Mouse (Mus musculus): ENCODE results near the gene Znrf1. TPM values are rescaled to one million over a fixed set of nuclear protein-coding genes. Genes with fewer than 3 reads are reported as not detected.

The Znrf1 gene
- polyA plus RNA-seq, 1 experiment from 2014 or later, result 44.8 TPM

DNA sequence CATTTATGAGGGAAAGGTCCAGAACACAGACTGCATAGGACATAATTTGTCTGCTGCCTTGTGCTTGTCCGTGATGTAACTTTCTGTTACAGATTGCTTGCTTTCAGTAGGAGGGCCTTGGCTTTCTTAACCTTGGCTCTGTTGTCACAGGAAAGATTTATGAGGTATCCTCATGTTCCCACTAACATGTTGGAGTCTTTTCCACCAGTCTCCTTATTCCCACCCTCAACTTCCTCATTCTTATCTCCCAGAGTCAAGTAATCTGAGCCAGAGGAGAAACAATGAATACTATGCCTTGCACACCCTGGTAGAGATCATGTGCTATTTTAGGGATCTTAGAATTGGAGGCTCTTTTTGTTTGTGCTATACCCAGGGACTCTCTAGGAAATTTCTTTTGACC, 61.4 kb downstream of the Znrf1 start:
- H3K27ac ChIP-seq, result no peak overlapping the region
- WGBS, result 42% methylated on average over 1 of the region's 1 CpGs

DNA sequence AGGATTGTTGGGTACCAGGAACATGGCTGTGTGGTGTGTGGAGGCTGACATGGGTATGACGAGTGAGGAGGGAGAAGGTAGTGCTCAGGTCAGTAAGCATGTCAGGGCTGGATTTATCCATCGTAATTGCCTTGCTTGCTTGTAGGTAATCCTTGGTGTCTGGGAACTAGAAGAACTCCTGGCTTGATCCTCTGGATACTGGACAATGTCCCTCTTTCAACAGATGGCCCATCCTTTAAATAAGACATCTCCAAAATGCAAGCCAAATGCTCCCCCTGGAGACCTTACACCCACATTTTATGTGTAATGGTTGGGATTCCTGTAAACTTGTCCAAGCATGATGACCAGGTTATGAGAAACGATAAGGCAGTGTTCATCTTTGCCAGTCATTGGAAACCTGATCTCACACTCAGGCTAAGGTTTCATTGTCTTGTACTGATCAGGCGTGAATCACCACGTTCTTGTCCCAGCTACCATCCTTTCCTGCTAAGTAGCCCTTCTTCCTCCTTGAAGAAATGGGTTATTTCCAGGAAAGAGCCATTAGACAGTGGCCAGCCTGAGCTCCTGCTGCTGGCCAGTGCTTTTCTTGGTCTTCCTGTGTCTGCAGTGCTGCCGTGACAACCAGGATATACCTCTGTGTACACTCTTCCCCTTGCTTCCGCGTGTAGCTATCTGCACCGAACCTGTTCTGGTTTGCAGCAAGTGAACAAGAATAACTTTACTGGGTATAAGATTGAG, 64.0 kb downstream of the Znrf1 start:
- H3K36me3 ChIP-seq, result peaks cover 21% of the 10 kb centered on the region
- DNase-seq (ENCODE audit: low spot score), result no peak
- peaks cover 22% of the 10 kb centered on the region for H3K4me1 ChIP-seq
- WGBS, result 89% methylated on average over 9 of the region's 9 CpGs
- no peak overlapping the region for H3K27ac ChIP-seq
- H3K4me3 ChIP-seq, result no peak overlapping the region
- no peaks in the 10 kb centered on the region for H3K27me3 ChIP-seq (ENCODE audit: low read depth, poor library complexity, severe bottlenecking)
- no peaks in the 10 kb centered on the region for H3K9me3 ChIP-seq (replicated peaks)

More for the DNA sequence above, 61.4 kb downstream of the Znrf1 start:
- Histone ChIP-seq H3K4me1 (peaks cover 24% of the 10 kb centered on the region), H3K4me3 (no peak overlapping the region), H3K9me3 (replicated peaks) (no peaks in the 10 kb centered on the region), H3K27me3 (ENCODE audit: low read depth, poor library complexity, severe bottlenecking) (no peaks in the 10 kb centered on the region), H3K36me3 (peaks cover 12% of the 10 kb centered on the region)
- DNase-seq (ENCODE audit: low spot score), result no peak

DNA sequence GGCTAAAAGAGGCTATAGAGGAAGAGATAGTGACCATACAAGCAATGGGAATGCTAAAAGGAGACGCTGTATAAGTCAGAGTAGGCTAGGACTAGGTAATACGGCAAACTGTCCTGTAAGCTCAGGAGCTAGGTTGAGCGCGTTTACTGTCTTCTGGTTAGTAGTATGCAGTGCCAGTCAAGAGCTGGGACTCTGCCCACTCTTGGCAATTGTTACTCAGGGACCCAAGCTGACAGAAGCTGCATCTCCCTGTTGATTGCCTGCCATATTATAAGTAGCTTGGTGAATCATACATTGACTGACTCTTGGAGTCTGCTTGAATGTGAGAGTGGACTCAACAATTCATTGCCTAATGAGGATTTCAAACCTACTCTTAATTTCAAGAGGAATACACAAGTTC, 66.2 kb downstream of the Znrf1 start:
- Histone ChIP-seq H3K4me1 (peaks cover 5% of the 10 kb centered on the region), H3K27ac (no peak overlapping the region), H3K9me3 (replicated peaks) (no peaks in the 10 kb centered on the region), H3K4me3 (no peak overlapping the region), H3K36me3 (peaks cover 38% of the 10 kb centered on the region), H3K27me3 (ENCODE audit: low read depth, poor library complexity, severe bottlenecking) (no peaks in the 10 kb centered on the region)
- 97% methylated on average over 4 of the region's 4 CpGs for WGBS
- no peak for DNase-seq (ENCODE audit: low spot score)

DNA sequence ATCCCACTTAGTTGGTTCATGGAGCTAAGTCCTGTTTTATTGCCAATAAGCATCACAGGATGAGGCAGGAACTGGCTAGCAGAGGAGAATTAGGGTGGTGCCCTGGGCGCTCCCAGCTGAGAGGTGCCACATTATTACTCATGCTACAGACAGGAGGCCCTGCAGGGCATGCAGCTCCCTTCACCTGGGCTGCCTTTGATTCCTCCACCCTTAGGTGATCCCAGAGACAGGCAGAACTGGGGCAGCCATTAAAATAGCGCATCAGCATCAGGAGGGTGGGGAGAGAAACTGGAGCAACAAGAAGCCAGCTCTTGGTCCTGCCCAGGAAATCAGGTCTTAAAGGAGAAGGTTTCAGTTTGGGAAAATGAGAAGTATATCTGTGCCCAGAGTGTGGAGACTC, 69.1 kb downstream of the Znrf1 start:
- H3K36me3 ChIP-seq, result peaks cover 51% of the 10 kb centered on the region
- no peaks in the 10 kb centered on the region for H3K4me1 ChIP-seq
- H3K9me3 ChIP-seq (replicated peaks), result no peaks in the 10 kb centered on the region
- 95% methylated on average over 2 of the region's 2 CpGs for WGBS
- H3K4me3 ChIP-seq, result no peak overlapping the region
- H3K27me3 ChIP-seq (ENCODE audit: low read depth, poor library complexity, severe bottlenecking), result no peaks in the 10 kb centered on the region
- DNase-seq (ENCODE audit: low spot score), result no peak
- no peak overlapping the region for H3K27ac ChIP-seq

DNA sequence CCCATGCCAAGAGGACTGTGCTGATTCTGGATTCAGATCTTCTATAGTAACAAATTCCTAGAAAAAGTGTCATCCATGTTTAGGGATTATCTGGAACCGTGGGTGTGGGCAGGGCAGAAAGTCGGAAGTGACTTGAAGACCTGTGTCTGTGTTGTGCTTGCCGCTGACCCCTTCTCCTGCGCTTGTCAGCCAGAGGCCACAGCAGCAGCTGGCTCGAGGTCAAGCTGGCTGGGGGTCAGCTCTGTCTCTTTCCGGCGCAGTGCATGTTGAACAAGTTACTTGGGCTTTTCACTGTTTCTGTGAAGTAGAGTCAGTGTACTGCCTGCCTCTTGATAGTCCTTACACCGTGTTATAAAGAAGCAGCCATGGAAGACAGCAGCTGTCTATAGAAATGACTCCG, 71.1 kb downstream of the Znrf1 start:
- H3K27ac ChIP-seq, result no peak overlapping the region
- DNase-seq (ENCODE audit: low spot score), result no peak
- no peaks in the 10 kb centered on the region for H3K27me3 ChIP-seq (ENCODE audit: low read depth, poor library complexity, severe bottlenecking)
- no peak overlapping the region for H3K4me3 ChIP-seq
- 89% methylated on average over 9 of the region's 9 CpGs for WGBS
- peaks cover 59% of the 10 kb centered on the region for H3K36me3 ChIP-seq
- no peaks in the 10 kb centered on the region for H3K9me3 ChIP-seq (replicated peaks)
- H3K4me1 ChIP-seq, result no peaks in the 10 kb centered on the region

DNA sequence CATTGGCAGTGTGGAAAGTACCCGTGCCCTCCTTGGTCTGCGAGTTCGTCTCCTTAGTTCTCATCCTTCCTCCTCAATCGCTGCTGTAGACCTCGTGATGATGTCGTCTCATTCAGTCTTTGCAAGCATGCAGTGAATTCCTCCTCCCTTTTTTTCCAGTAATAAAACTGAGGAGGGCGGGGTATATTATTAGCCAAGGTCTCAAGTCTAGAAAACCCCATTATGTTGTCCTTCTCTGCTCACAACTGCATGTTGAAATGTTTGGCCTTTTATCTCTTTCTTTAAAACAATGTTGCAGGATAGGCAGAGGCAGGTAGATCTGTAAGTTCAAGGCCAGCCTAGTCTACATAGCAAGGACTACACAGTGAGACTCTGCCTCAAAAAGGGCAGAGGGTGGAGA, 71.5 kb downstream of the Znrf1 start:
- Histone ChIP-seq H3K9me3 (replicated peaks) (no peaks in the 10 kb centered on the region), H3K27me3 (ENCODE audit: low read depth, poor library complexity, severe bottlenecking) (no peaks in the 10 kb centered on the region), H3K4me3 (no peak overlapping the region), H3K27ac (no peak overlapping the region), H3K4me1 (no peaks in the 10 kb centered on the region), H3K36me3 (peaks cover 64% of the 10 kb centered on the region)
- no peak for DNase-seq (ENCODE audit: low spot score)
- 96% methylated on average over 7 of the region's 7 CpGs for WGBS

DNA sequence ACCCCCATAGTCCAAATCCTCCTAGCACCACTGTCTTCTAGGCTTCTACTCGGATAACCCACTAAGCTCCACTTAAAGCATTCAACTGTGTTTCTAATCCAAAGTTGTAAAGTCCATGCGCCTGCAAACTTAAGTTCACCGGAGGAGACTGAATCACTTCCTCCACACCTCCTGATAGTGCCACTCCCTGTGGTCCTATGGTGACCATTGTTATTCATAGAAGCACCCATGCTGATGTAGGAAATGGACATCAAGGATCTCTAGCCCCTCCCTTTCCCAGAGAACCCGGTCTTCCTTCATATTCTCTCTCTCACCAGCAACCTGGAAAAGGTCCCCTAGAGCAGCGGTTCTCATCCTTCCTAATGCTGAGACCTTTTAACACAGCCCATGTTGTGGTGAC, 77.3 kb downstream of the Znrf1 start:
- DNase-seq (ENCODE audit: low spot score), result no peak
- Histone ChIP-seq H3K9me3 (replicated peaks) (no peaks in the 10 kb centered on the region), H3K4me1 (no peaks in the 10 kb centered on the region), H3K27me3 (ENCODE audit: low read depth, poor library complexity, severe bottlenecking) (no peaks in the 10 kb centered on the region), H3K4me3 (no peak overlapping the region), H3K27ac (no peak overlapping the region), H3K36me3 (peaks cover 71% of the 10 kb centered on the region)
- 81% methylated on average over 5 of the region's 5 CpGs for WGBS

DNA sequence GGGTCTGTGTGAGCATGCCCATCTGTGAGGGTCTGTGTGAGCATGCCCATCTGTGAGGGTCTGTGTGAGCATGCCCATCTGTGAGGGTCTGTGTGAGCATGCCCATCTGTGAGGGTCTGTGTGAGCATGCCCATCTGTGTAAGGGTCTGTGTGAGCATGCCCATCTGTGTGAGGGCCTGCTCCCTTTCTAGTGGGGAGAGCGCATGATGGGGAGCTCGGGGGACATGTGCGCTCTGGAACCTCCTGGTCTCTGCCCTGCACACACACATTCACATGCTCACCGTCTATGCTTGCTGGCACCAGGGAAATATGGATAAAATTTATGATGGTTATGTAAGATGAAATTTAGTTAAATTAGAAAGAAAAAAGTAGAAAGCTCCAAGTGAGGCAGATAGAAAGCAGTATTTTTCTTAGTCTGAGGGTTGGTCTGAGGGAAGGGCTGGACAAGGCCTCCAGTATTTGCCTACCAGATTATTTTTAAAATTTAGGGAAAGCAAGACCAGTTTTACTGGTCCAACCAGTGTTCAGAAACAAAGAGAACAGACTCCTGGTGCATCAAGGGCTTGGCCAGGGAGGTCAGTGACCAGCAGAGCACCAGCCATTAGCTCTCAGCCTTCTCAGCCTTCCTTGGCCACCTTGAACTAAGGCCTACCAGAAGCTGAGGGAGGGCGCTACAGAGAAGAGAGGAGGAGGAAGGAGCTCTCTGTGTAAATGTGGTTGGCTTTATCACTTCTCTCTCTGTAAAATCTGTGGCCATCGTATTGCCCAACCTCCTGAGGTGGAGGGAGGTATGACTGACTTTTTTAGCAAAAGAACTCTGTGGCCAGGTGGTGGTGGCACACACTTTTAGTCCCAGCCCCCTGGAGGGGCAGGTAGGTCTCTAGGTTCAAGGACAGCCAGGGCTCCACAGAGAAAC, 79.1 kb downstream of the Znrf1 start:
- Histone ChIP-seq H3K4me3 (no peak overlapping the region), H3K9me3 (replicated peaks) (no peaks in the 10 kb centered on the region), H3K36me3 (peaks cover 76% of the 10 kb centered on the region), H3K27ac (no peak overlapping the region), H3K4me1 (no peaks in the 10 kb centered on the region), H3K27me3 (ENCODE audit: low read depth, poor library complexity, severe bottlenecking) (no peaks in the 10 kb centered on the region)
- DNase-seq (ENCODE audit: low spot score), result no peak
- 92% methylated on average over 6 of the region's 6 CpGs for WGBS

DNA sequence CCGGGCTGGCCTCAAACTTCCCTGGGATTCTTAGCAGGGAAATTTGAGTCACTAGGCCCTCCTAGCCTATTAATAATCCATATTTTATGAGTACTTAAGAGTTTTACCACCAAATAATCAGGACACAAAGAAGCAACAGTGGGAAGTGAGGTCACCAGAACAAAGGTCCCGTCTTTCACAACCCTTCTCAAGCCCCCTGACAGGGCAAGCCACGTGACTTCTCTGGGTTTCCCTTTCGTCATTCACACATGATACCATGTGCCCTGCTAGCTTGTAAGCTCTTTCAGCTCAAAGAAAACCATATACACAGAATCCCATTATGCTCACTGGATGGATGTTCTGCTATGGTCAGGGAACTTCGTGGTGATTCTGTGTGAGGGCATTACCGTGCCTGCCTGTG, 81.9 kb downstream of the Znrf1 start:
- no peaks in the 10 kb centered on the region; the same call in 1 of the 2 replicates for H3K4me1 ChIP-seq
- no peak overlapping the region for H3K27ac ChIP-seq
- 71% methylated on average over 6 of the region's 6 CpGs for WGBS
- H3K9me3 ChIP-seq (replicated peaks), result no peaks in the 10 kb centered on the region
- DNase-seq (ENCODE audit: low spot score), result no peak
- peaks cover 76% of the 10 kb centered on the region for H3K36me3 ChIP-seq
- H3K27me3 ChIP-seq (ENCODE audit: low read depth, poor library complexity, severe bottlenecking), result no peaks in the 10 kb centered on the region
- H3K4me3 ChIP-seq, result no peak overlapping the region

DNA sequence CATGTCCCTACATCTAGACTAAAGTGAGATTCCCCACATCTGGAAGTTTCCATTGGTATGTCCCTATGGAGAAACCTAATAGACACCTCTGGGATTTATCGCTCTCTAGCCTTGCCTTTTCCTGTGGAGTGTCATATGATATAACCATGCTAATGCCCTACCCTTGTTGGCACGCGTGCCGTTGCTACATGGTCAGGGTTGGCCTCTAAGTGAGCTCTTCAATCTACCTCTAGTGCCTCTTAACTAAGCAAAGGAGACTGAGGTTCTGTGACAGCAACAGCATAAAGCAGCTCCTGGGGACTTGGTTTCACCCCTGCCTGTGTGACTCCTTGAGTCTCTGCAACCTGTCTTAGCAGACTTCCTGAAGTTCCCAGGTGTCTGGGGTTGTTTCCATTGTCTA, 82.4 kb downstream of the Znrf1 start:
- H3K36me3 ChIP-seq, result peaks cover 76% of the 10 kb centered on the region
- no peak for DNase-seq (ENCODE audit: low spot score)
- H3K27me3 ChIP-seq (ENCODE audit: low read depth, poor library complexity, severe bottlenecking), result no peaks in the 10 kb centered on the region
- H3K4me3 ChIP-seq, result no peak overlapping the region
- WGBS, result 95% methylated on average over 4 of the region's 4 CpGs
- H3K27ac ChIP-seq, result no peak overlapping the region
- H3K4me1 ChIP-seq, result no peaks in the 10 kb centered on the region; the same call in 1 of the 2 replicates
- H3K9me3 ChIP-seq (replicated peaks), result no peaks in the 10 kb centered on the region

DNA sequence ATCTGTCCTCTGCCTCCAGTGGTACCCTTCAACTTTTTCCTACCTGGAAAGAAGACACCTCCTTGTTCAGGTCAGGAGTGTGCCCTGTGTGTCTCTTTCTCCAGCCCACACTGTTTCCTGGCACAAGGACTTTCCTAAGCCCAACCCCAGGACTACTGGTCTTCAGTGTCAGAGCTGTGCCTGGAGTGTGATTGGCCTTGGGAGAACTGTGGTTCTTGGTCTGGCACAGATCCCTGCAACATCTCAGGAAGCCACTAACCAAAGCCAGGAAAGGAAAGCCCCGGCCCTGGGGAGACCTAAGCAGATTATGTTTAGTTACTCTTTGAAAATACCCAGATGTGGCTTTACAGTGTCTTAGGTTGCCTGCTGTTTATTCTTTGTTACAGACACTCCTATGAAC, 84.0 kb downstream of the Znrf1 start:
- H3K27me3 ChIP-seq (ENCODE audit: low read depth, poor library complexity, severe bottlenecking), result no peaks in the 10 kb centered on the region
- DNase-seq (ENCODE audit: low spot score), result no peak
- no peak overlapping the region for H3K27ac ChIP-seq
- peaks cover 76% of the 10 kb centered on the region for H3K36me3 ChIP-seq
- no peaks in the 10 kb centered on the region; the same call in 1 of the 2 replicates for H3K4me1 ChIP-seq
- WGBS, result 100% methylated on average over 1 of the region's 1 CpGs
- H3K9me3 ChIP-seq (replicated peaks), result no peaks in the 10 kb centered on the region
- no peak overlapping the region for H3K4me3 ChIP-seq

DNA sequence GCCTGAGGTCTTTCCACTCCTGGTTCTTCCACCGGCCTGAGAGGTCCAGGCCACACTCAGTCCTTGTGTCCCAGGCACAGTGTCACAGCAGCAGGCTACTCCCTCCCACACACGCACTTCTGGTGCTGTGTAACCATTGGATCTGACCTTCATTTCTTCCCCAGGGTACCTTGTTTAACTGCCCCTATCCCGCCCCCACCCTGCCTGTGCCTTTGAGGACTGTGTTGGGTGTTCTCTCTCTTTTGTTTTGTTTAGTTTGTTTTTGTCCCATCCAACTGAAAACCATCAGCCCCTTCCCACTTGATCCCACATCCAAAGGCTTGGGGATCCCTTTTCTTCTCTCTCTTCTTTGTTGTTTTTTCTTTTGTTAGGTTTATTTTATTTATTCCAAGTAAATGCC, 86.2 kb downstream of the Znrf1 start:
- Histone ChIP-seq H3K36me3 (peaks cover 68% of the 10 kb centered on the region), H3K9me3 (replicated peaks) (no peaks in the 10 kb centered on the region), H3K4me1 (no peaks in the 10 kb centered on the region; the same call in 1 of the 2 replicates), H3K27me3 (ENCODE audit: low read depth, poor library complexity, severe bottlenecking) (no peaks in the 10 kb centered on the region), H3K4me3 (no peak overlapping the region), H3K27ac (no peak overlapping the region)
- no peak for DNase-seq (ENCODE audit: low spot score)
- 85% methylated on average over 3 of the region's 3 CpGs for WGBS

DNA sequence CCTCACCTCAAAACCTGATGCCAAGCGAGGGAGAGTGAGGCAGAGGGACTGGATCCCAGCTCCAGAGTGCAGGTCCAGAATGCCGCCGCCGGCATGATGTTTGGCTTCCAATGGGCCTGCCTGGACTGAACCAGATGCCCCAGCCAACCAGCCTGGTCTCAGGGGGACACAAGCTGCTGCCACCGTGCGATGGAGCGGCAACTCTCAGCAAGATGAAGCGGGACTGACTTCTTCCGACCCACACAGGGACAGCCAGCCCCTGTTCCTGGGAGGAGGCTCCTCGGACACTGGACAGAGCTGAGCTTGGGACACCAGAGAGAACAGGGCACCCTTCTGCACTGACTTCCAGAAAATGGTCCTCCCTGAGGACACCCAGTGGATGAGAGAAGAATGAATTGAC, 86.7 kb downstream of the Znrf1 start:
- DNase-seq (ENCODE audit: low spot score), result no peak
- Histone ChIP-seq H3K27me3 (ENCODE audit: low read depth, poor library complexity, severe bottlenecking) (no peaks in the 10 kb centered on the region), H3K9me3 (replicated peaks) (no peaks in the 10 kb centered on the region), H3K27ac (no peak overlapping the region), H3K4me3 (no peak overlapping the region), H3K36me3 (peaks cover 73% of the 10 kb centered on the region), H3K4me1 (no peaks in the 10 kb centered on the region; the same call in 1 of the 2 replicates)
- WGBS, result 92% methylated on average over 10 of the region's 10 CpGs

Measured in limb, embryonic 10.5 days (tissue).